Mouse (Mus musculus) heart, postnatal 0 days (tissue): ENCODE results near the gene Man2c1. TPM values are rescaled to one million over a fixed set of nuclear protein-coding genes. Genes with fewer than 3 reads are reported as not detected.
A peak's percentile ranks its signal among the peaks of the same experiment; 100 is the strongest.

Source experiments
- ATAC-seq: fragments of 200-750 bp; cut with Nextera tagmentation; 2 replicates; pipeline ENCODE4 v1.8.0; 2017; ENCODE audit warnings: low read depth, moderate number of reproducible peaks, moderate library complexity; ENCODE audit not compliant: insufficient read depth
- DNase-seq: peaks from one replicate; pipeline ENCODE4 v3.0.0-alpha.2; 2016; ENCODE audit warnings: low spot score
- H3K27ac ChIP-seq: fragments of 300-500 bp; sonication (generic); 2 replicates; pipeline ENCODE4 v1.5.1; 2014; ENCODE audit warnings: low read depth, mild to moderate bottlenecking
- H3K27me3 ChIP-seq: fragments of 300-500 bp; sonication (generic); 2 replicates; pipeline ENCODE4 v1.6.1; 2014; ENCODE audit warnings: low read length, mixed read lengths; ENCODE audit not compliant: control insufficient read depth, insufficient read depth
- H3K36me3 ChIP-seq: fragments of 300-500 bp; sonication (generic); replicated peaks from 2 replicates; pipeline ENCODE4 v1.6.1; 2014; ENCODE audit warnings: low read length, mixed read lengths; ENCODE audit not compliant: control insufficient read depth, insufficient read depth
- H3K4me1 ChIP-seq: fragments of 300-500 bp; sonication (generic); 2 replicates; pipeline ENCODE4 v1.6.1; 2014; ENCODE audit warnings: antibody characterized with exemption; ENCODE audit not compliant: control insufficient read depth, insufficient read depth
- H3K4me2 ChIP-seq: fragments of 300-500 bp; sonication (generic); 2 replicates; pipeline ENCODE4 v1.6.1; 2014; ENCODE audit warnings: low read depth, mild to moderate bottlenecking, low read length, moderate library complexity
- H3K4me3 ChIP-seq: fragments of 300-500 bp; sonication (generic); 2 replicates; pipeline ENCODE4 v1.5.1; 2014; ENCODE audit warnings: low read depth, low read length
- H3K9ac ChIP-seq: fragments of 300-500 bp; sonication (generic); replicated peaks from 2 replicates; pipeline ENCODE4 v1.6.1; 2014; ENCODE audit warnings: low read depth, low read length, mixed read lengths
- H3K9me3 ChIP-seq: fragments of 300-500 bp; sonication (generic); replicated peaks from 2 replicates; pipeline ENCODE4 v1.6.1; 2016; ENCODE audit warnings: low read length; ENCODE audit not compliant: control insufficient read depth
- CTCF ChIP-seq: IDR thresholded peaks from 2 replicates; pipeline ENCODE4 v1.5.1; 2016; ENCODE audit warnings: antibody characterized with exemption, control low read depth, low read depth
- EP300 ChIP-seq: IDR thresholded peaks from 2 replicates; pipeline ENCODE4 v1.6.1; 2016; ENCODE audit warnings: antibody characterized with exemption, low read depth
- WGBS: fragments of 180-500 bp; shearing (Covaris S2); extraction: QIAGEN DNeasy Blood & Tissue Kit; methylation state at CpG from one replicate; pipeline ENCODE4 v1.1.7; 2014; 5-methylcytosine and 5-hydroxymethylcytosine counted together
- polyA plus RNA-seq: library from polyadenylated mRNA; unstranded; fragments of >200 nt; fragmentation: Nextera tagmentation; extraction: Ambion mirVana; gene quantifications from 2 replicates; pipeline ENCODE4 v1.2.1, GENCODE M21; 2015
- total RNA-seq: library from RNA; depleted of rRNA; stranded (reverse); fragments of >200 nt; gene quantifications from 2 replicates; pipeline ENCODE4 v1.2.3, GENCODE M21; 2014; ENCODE audit warnings: low replicate concordance

Gene Man2c1
- total and polyA plus RNA-seq, 2 experiments from 2014 or later, result 35.6 to 138 TPM

DNA sequence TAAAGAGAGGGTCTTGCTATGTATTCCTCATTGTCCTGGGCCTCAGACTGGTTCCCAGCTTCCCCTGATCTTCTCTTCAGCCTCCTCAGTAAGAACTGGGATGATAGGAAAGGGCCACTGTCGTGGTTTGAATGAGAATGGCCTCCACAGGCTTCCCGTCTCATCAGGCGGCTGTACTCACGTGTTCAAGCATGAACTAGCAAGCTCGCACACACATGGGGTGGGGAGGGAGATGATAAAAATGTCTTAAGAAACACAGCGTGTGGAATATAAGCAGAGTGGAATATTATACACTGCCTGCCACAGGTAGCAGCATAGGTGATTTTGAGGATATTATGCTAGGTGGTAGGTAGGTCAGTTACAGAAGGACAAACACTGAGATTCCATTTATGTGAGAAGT lies 18.5 kb downstream of the Man2c1 start:
- ATAC-seq, result no peak
- H3K36me3 ChIP-seq, result no peaks in the 10 kb centered on the region; the same call in 1 of the 2 replicates
- DNase-seq, result no peak
- no peak overlapping the region for H3K4me3 ChIP-seq
- no peak overlapping the region for H3K9ac ChIP-seq
- peaks cover 6% of the 10 kb centered on the region for H3K4me1 ChIP-seq
- H3K27me3 ChIP-seq, result no peaks in the 10 kb centered on the region
- WGBS, result 73% methylated on average over 6 of the region's 6 CpGs
- H3K4me2 ChIP-seq, result peak overlapping the region; percentile 74; the same call in 1 of the 2 replicates
- peak overlapping the region; percentile 82 for H3K27ac ChIP-seq
- no peaks in the 10 kb centered on the region for H3K9me3 ChIP-seq
- TF ChIP-seq EP300 (no peak), CTCF (no peak)

DNA sequence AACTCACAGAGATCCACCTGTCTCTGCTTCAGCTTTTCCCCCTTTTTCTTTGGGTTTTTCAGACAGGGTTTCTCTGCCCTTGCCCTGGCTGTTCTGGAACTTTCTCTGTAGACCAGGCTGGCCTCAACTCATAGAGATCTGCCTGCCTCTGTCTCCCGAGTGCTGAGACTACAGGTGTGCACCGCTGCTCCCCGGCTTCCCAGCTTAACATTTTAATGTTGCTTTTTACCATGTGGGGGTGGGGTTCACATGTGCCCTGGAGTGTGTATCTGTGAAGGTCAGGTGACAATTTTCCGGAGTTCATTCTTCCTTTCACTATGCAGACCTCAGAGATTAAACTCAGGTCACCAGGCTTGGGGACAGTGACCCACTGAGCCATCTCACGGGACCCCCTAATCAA lies 19.7 kb downstream of the Man2c1 start:
- 73% methylated on average over 5 of the region's 5 CpGs for WGBS
- H3K9ac ChIP-seq, result no peak overlapping the region

DNA sequence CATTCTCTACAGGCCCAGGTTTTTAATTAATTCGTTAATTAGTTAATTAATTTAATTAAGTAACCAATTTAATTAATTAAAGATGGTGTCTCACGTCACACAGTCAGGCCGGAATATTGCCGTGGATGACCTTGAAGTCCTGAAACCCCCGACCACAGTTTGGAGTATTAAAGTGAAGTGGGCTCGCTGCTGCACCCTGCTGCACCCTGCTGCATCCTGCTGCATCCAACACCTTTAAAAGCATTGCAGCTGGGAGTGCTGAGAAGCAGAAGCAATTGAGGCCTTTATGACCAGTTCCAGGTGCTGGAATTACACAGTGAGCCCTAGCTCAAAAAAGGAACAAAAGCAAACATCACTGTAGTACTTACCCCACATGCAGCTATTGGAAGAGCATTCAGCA lies 21.8 kb downstream of the Man2c1 start:
- no peak for DNase-seq
- H3K4me3 ChIP-seq, result no peak overlapping the region
- peaks cover 13% of the 10 kb centered on the region for H3K36me3 ChIP-seq
- H3K27ac ChIP-seq, result no peak overlapping the region
- WGBS, result 40% methylated on average over 6 of the region's 6 CpGs
- no peak for ATAC-seq
- H3K27me3 ChIP-seq, result no peaks in the 10 kb centered on the region
- no peak overlapping the region for H3K4me2 ChIP-seq
- TF ChIP-seq EP300, result no peak
- no peak for TF ChIP-seq CTCF
- peaks cover 1% of the 10 kb centered on the region; the same call in 1 of the 2 replicates for H3K4me1 ChIP-seq
- H3K9me3 ChIP-seq, result no peaks in the 10 kb centered on the region
- no peak overlapping the region for H3K9ac ChIP-seq

More for the DNA sequence above, 19.7 kb downstream of the Man2c1 start:
- no peak for TF ChIP-seq CTCF
- ATAC-seq (no peak), DNase-seq (no peak)
- Histone ChIP-seq H3K36me3 (peaks cover 6% of the 10 kb centered on the region), H3K4me3 (no peak overlapping the region), H3K4me1 (peaks cover 6% of the 10 kb centered on the region), H3K27ac (no peak overlapping the region), H3K4me2 (no peak overlapping the region), H3K9me3 (no peaks in the 10 kb centered on the region), H3K27me3 (no peaks in the 10 kb centered on the region)

DNA sequence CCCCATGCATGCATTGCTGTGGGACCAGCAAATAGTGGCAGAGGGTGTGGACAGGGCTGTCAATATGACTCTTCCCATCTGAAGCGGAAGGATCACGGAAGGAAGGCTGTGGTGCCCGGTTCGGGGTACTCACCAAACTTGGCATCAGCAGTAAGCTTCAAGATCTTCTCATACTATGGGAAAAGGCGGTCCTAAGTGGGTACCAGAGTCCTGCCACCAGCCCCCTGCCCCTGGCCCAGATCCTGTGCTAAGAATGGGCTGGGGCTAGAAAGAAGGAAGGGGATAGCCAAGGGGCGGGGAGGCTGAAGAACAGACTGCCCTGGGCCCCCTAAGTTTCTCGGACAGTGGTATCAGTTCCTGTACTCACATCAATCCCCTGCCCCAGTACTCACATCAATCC lies 25.9 kb downstream of the Man2c1 start:
- no peak overlapping the region for H3K27ac ChIP-seq
- no peaks in the 10 kb centered on the region for H3K27me3 ChIP-seq
- H3K4me2 ChIP-seq, result no peak overlapping the region
- H3K9ac ChIP-seq, result no peak overlapping the region
- DNase-seq, result no peak
- no peak overlapping the region for H3K4me3 ChIP-seq
- H3K9me3 ChIP-seq, result no peaks in the 10 kb centered on the region
- peaks cover 13% of the 10 kb centered on the region for H3K36me3 ChIP-seq
- no peak for ATAC-seq
- 88% methylated on average over 7 of the region's 7 CpGs for WGBS
- TF ChIP-seq EP300 (no peak), CTCF (no peak)
- peaks cover 5% of the 10 kb centered on the region; the same call in 1 of the 2 replicates for H3K4me1 ChIP-seq

DNA sequence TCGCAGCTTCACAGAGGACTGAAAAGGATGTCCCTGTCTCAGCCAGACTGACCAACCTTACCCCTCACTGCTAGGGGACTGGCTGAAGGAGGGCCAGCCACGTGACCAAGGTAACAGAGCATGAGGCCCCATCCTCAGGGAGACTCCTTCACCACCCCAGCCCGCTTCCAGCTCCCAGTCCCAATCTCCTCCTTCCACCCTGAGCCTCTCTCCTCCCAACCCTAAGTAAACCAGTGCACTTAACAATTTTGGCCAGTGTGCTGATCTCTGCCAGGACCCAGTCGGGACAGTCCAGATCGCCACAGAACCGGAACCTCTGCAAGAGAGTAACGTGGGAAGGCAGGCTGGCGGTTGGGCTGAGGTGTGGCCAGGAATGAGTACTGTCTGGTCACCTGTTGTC lies 26.3 kb downstream of the Man2c1 start:
- no peak overlapping the region for H3K9ac ChIP-seq
- H3K36me3 ChIP-seq, result peaks cover 13% of the 10 kb centered on the region
- H3K4me2 ChIP-seq, result no peak overlapping the region
- DNase-seq (no peak), ATAC-seq (no peak)
- no peak overlapping the region for H3K27ac ChIP-seq
- H3K4me3 ChIP-seq, result no peak overlapping the region
- H3K9me3 ChIP-seq, result no peaks in the 10 kb centered on the region
- TF ChIP-seq EP300 (no peak), CTCF (no peak)
- WGBS, result 81% methylated on average over 8 of the region's 8 CpGs
- peaks cover 5% of the 10 kb centered on the region; the same call in 1 of the 2 replicates for H3K4me1 ChIP-seq
- H3K27me3 ChIP-seq, result no peaks in the 10 kb centered on the region

DNA sequence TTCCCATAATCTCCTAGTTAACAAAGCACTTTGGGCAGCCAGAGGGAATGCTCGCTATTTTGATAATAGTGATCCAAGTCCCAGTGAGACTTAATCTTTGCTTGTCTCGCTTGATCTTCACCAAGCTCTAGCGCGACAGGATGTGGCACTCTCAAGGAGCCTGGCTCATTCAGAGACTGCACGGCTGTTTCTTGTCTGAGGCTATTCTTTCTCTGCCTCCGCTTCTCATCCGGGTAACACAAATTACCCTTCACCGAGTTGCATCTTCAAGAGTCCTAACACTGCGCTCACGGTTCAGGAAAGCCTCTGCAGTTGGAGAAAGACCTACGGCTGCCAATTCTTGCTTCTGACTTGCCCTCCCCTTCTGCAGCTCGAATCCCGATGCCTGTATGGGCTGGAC lies 27.0 kb downstream of the Man2c1 start:
- Histone ChIP-seq H3K4me1 (peaks cover 5% of the 10 kb centered on the region; the same call in 1 of the 2 replicates), H3K27ac (peak overlapping the region; percentile 5; the same call in 1 of the 2 replicates), H3K27me3 (no peaks in the 10 kb centered on the region), H3K4me2 (peak overlapping the region; percentile 89), H3K9ac (peak overlapping the region; percentile 48; the same call in 1 of the 2 replicates), H3K9me3 (no peaks in the 10 kb centered on the region), H3K4me3 (peak overlapping the region; percentile 63), H3K36me3 (peaks cover 13% of the 10 kb centered on the region)
- TF ChIP-seq CTCF, result no peak
- no peak for TF ChIP-seq EP300
- no peak for DNase-seq
- 0 out of 2 replicates have a peak, but pooled peaks have one; percentile 4 for ATAC-seq
- 23% methylated on average over 13 of the region's 13 CpGs for WGBS
